Mouse (Mus musculus) retina, embryonic 14.5 days (tissue): ENCODE measurements around the gene Gm5580.
A peak's percentile ranks its signal among the peaks of the same experiment; 100 is the strongest.
"Not testable (repeated sequence)": the region's sequence is repeated elsewhere in the genome, so short reads cannot be mapped to it uniquely, and the experiment has no call there.

ENCODE experiments used
- DNase-seq: peaks from one replicate; pipeline ENCODE4 v3.0.0-alpha.2; 2015; ENCODE audit warnings: low spot score

Gene Gm5580

DNA sequence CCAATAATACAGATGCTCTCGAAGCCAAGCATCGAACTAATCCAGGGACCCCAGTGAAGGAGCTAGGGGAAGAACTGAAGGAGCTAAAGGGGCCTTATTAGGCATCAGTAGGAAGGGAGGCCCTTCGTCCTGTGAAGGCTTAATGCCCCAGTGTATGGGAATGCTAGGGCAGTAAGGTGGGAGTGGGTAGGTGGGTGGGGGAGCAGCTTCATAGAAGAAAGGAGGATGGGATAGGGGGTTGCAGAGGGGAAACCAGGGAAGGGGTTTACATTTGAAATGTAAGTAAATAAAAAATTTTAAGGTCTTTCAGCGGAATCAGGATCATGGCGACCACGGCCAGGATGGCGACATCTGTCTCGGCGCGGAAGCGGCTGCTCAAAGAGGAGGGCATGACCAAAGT is at the start of gene Gm5580:
Gm5580 (plus strand) TSS at position 301 of the 400 bp plus-strand sequence.
- not testable (repeated sequence) for DNase-seq

DNA sequence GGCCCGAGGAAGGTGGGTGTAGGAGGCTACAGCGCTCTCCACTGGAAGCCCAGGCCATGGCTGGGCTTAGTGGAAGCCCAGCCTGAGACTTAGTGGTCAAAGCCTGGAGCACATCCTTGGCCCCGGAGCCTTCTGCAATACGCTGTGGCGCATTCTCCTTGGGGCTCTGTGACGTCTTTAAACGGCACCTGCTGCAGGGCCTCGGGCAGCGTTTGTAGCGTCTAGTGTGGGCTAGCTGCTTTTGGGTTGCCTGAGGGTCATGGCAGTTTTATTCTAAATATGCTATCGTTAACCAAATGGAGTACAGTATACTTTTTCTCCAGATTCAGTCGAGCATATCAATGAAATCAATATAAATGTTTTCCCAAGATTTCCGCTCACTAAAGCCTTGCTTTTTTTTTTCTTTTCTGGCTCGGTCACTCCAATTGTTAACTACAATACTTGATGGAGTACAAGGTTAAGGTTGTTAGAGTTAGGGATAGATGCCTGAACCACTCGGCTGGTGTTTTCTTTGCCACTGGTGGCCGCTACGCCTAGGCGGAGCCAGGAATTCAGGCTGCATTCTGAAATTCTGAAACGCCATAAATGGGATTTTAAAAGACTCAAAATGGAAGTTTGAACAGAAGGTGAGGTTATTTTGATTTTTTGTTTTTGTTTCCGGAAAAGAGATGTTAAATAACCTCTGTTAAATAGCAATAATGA is 44.5 kb upstream of the Gm5580 start, which contains the start of gene Olfr212:
Olfr212 (plus strand) TSS at position 215 of the 702 bp plus-strand sequence.
- not testable (repeated sequence) for DNase-seq

DNA sequence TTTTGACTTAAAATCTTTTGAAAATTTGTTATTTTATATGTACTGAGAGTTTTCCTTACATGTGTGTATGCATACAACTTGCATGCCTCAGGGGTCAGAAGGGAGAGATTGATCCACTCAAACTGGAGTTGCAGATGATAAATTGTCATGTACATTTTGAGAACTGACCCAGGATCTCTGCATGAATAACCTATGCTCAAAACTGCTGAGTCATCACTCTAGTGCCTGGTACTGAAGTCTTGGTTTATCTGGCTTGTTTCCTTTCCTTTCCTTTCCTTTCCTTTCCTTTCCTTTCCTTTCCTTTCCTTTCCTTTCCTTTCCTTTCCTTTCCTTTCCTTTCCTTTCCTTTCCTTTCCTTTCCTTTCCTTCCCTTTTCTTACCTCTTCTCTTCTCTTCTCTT is 36.1 kb upstream of the Gm5580 start:
- DNase-seq: no peak

DNA sequence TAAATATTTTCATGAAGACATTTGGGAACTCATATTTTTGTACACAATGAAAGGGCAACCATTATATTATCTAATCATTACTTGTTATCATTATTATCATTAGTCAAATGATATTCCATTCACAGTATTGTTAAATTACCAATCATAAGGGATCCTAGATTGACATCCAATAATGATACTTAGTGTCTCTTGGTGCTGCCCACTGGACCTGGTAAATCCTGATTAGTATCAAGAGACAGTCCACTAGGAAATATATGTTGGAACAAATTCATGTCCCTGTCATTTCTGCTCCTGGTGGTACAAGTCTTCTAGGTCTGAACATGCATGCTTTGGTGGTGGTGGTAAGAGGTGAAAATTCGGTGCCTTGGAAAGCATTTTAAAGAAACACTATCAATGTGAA is 12.8 kb upstream of the Gm5580 start, which contains the start of gene Olfr213:
Olfr213 (plus strand) TSS at position 301 of the 400 bp plus-strand sequence.
- no peak for DNase-seq

DNA sequence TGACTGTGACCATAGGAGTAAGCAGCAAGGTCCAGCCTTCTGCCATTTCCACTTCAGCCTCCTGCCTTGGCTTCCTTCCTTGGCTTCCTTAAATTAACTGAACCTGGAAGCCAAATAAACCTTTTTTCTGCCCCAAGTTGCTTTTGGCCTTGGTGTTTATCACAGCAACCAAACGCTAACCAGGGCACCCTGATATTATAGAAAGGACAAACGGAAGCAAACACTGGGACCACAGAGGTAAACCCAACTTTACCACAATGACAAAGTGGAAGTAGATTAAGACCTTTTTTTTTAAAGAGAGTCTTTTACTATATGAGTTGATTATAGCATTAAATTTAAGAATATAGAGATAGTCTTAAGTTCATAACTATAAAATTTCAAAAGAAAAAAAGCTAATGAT is 8.4 kb upstream of the Gm5580 start:
- no peak for DNase-seq

DNA sequence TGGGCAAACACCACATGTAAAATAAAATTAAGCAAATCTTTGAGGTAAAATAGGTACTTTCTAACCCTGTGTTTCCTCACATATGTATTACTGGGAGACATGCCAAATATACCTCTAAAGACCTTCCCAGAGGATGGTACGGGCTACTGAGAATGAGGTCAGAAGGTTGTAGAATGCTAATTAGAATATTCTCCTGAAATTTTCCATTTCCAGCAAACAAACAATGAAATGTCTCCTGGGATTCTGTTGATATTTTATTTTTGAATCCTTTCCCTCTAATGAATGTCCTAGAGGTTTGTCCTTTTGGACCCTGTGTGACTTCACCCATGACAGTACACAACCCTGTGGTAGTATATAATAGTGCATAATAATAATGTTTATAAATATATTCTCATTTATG is 3.0 kb downstream of the Gm5580 start, which contains the start of gene Olfr214:
Olfr214 (plus strand) TSS at position 301 of the 400 bp plus-strand sequence.
- DNase-seq: no peak

DNA sequence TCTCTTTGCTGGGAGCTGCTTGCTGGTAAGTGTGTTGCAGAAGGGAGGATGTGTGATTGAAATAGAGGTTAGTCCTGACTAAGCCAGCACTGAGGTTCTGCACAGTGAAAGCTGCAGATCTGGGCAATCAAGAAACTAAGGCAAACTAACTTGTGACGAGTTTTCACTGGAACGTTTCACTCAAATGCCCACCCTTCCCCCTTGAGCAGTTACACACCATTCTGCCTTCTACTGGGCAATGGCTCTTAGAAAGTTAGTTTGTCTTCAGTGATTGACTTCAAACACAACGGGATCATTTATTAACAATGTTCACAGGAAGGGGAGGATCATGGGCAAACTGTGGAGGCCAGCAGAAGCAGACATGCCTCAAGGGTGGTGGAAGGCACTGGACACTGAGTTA is 4.0 kb downstream of the Gm5580 start:
- no peak for DNase-seq

DNA sequence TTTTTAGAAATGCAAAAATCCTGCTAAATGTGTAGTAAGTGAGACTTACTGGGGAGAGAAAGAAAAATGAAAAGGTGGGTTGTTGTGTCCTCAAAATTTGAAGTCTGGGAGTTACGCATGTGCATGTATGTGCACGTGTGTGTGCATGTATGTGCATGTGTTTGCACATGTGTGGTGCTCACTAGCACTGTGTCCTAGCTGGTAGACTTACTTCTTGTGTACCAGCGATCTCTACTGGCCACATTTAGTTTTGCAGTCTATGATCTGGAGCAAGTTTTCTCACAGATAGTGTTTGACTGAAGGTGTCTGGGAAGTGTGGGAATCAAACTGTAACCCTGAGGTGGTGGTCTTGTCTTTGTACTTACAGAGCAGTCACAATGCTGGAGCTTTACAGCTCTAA is 18.9 kb downstream of the Gm5580 start:
- DNase-seq: peak; percentile 75

DNA sequence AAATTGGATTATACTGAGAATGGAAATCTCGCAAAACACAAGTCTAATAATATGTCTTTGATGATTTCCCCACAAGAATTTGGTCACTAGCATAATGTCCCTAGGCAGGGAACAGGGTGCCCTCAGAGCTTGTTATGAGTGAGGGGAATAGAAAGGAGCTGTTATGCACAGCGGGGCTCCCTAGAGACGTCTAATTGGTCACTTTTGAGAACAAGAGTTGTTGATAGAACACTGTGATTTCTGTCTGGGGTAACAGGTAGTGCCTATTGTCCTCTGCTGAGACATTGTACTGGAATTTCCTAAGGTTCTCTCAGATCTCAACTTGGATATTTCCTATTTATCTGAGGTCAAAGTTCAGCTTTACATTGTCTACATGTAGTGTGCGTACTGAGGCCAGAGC is 33.2 kb downstream of the Gm5580 start, which contains the start of gene Olfr215:
Olfr215 (minus strand) TSS at position 101 of the 400 bp plus-strand sequence.
- no peak for DNase-seq

DNA sequence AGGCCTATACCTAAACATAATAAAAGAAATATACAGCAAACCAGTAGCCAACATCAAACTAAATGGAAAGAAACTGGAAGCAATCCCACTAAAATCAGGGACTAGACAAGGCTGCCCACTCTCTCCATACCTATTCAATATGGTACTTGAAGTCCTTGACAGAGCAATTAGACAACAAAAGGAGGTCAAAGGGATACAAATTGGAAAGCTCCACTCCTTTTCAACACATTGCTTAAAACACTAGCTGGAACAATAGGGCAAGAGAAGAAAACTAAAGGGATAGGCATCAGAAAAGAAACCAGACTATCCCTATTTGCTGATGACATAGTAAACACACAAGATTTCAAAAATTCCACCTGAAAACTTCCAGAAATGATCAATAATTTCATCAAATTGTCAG is 50.0 kb downstream of the Gm5580 start:
- DNase-seq: not testable (repeated sequence)
